Mouse (Mus musculus) erythroblast, embryonic 14.5 days (primary cell): ENCODE measurements around the gene Usp24.

ENCODE experiments used
- GATA1 ChIP-seq: IDR thresholded peaks from 2 replicates; pipeline ENCODE4 v1.6.1; 2012; ENCODE audit warnings: low read length, inconsistent platforms, mixed read lengths
- TAL1 ChIP-seq: IDR thresholded peaks from 3 replicates; pipeline ENCODE4 v1.6.1; 2012; ENCODE audit warnings: low read length, inconsistent platforms, mixed read lengths

DNA sequence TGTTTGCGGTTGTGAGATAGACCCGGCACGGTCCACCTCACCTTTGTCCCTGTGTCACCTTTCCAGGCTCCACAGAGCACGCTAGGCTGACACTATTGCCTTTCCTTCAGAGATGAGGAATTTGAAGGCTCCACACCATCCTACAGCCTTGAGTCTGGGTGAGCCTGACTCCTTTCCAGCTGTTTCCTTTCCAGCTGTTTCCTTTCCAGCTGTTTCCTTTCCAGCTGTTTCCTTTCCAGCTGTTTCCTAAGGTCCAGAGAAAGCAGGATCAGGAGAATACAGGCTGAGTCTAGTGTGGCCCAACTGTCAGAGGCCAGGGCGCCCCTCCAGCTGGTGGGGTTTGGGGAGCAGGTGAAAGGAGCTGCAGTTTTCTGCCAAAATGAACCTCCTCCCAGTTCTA, 154.9 kb downstream of the Usp24 start:
- TF ChIP-seq GATA1 (no peak), TAL1 (no peak)
